Mouse (Mus musculus): ENCODE data around the gene Epha3. TPM values are rescaled to one million over a fixed set of nuclear protein-coding genes. Genes with fewer than 3 reads are reported as not detected.

Gene Epha3
- polyA plus RNA-seq, 1 experiment, result not detected

DNA sequence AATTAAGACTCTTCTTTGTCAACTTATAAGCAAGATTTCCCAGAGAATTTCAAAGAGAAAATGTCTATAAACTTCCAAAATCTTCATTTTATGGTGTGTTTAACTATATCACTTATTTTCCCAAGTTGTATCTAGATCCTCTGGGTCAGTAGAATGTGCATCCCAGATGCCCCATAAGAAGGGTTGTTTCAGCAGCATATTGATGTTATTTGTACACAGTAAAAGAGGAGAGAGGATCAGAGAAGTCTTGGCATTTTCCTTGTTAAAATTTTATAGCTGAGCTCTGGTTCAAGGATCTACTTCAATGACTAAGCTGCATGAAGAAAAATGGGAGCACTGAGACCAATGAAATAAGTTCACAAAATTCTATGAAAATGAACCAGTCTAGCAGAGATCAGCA is 324.5 kb downstream of the Epha3 start:
- H3K36me3 ChIP-seq (replicated peaks; ENCODE audit: low read length), result no peaks in the 10 kb centered on the region
- TF ChIP-seq GATA1 (IDR thresholded peaks at IDR 0.05; ENCODE audit: borderline replicate concordance, low read length) (no peak), FLI1 (IDR thresholded peaks at IDR 0.05; ENCODE audit: low read length) (no peak)

DNA sequence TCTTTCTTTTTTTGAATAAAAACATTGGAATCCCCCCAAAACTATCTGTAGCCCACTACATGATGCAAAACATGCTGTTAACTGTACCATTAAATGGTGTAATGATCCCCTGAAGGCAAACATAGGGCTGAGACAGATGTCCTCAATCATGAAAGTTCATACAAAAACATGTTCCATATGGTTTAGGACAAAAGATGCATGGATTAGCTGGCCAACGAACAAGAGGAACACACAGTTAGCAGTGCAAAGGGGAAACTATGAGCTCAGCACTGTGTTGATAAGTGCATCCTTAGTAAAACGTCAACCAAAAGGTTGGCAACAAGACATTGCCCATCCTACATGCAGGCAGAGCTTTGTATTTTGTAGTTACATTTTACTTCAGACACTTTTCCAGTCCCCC is 335.2 kb downstream of the Epha3 start:
- no peaks in the 10 kb centered on the region for H3K36me3 ChIP-seq (replicated peaks; ENCODE audit: low read length)
- peaks cover 9% of the 10 kb centered on the region for H3K9me3 ChIP-seq
- H3K4me1 ChIP-seq, result no peaks in the 10 kb centered on the region
- H3K4me3 ChIP-seq (replicated peaks), result no peak overlapping the region
- H3K27me3 ChIP-seq (replicated peaks), result no peaks in the 10 kb centered on the region
- TF ChIP-seq FLI1 (IDR thresholded peaks at IDR 0.05; ENCODE audit: low read length) (no peak), GATA1 (IDR thresholded peaks at IDR 0.05; ENCODE audit: borderline replicate concordance, low read length) (no peak)

More for the DNA sequence above, 324.5 kb downstream of the Epha3 start:
- Histone ChIP-seq H3K4me3 (replicated peaks) (no peak overlapping the region), H3K27me3 (replicated peaks) (no peaks in the 10 kb centered on the region), H3K4me1 (no peaks in the 10 kb centered on the region), H3K9me3 (no peaks in the 10 kb centered on the region)

DNA sequence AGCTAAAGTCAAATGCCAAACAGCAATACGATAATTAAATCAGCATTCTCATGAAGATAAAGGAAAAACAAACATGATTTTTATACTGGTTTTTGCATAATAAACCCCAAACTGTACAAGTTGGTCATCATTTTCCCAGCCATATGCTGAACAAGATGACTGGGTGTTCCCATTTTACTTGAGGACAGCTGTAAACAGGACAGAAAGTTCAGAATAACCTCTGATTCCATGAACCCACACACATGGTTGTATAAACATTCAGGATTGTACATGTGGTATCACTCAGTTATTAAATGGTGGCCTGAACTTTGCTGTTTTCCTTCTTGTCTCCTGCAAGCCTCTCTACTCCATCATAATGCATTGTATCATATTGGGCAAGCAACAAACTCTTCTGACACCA is 346.3 kb downstream of the Epha3 start:
- no peak for TF ChIP-seq GATA1 (IDR thresholded peaks at IDR 0.05; ENCODE audit: borderline replicate concordance, low read length)
- no peak for TF ChIP-seq FLI1 (IDR thresholded peaks at IDR 0.05; ENCODE audit: low read length)

DNA sequence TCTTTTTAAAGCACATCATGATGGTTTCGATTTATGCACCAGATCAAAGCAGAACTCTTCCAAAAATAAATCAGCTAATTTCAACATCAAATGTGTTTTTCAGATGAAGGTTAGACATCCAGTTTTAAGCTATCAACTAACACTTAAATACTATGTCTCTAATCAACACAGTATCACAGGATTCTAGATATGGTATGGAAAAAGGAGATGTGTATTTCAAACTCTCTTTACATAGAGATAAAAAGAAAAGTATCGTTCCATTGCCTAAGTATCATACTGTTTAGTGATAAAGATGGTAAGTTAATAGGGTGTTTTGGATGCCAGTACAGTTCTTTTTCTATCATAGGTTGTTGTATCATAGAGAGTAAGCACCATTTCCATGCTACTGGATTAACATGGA is 353.9 kb downstream of the Epha3 start:
- TF ChIP-seq FLI1 (IDR thresholded peaks at IDR 0.05; ENCODE audit: low read length) (no peak), GATA1 (IDR thresholded peaks at IDR 0.05; ENCODE audit: borderline replicate concordance, low read length) (no peak)
- Histone ChIP-seq H3K36me3 (replicated peaks; ENCODE audit: low read length) (no peaks in the 10 kb centered on the region), H3K4me1 (no peaks in the 10 kb centered on the region), H3K4me3 (replicated peaks) (no peak overlapping the region), H3K9me3 (no peaks in the 10 kb centered on the region), H3K27me3 (replicated peaks) (no peaks in the 10 kb centered on the region)

More for the DNA sequence above, 346.3 kb downstream of the Epha3 start:
- H3K27me3 ChIP-seq (replicated peaks), result no peaks in the 10 kb centered on the region
- no peak overlapping the region for H3K4me3 ChIP-seq (replicated peaks)
- H3K9me3 ChIP-seq, result no peaks in the 10 kb centered on the region
- H3K4me1 ChIP-seq, result no peaks in the 10 kb centered on the region
- H3K36me3 ChIP-seq (replicated peaks; ENCODE audit: low read length), result no peaks in the 10 kb centered on the region

DNA sequence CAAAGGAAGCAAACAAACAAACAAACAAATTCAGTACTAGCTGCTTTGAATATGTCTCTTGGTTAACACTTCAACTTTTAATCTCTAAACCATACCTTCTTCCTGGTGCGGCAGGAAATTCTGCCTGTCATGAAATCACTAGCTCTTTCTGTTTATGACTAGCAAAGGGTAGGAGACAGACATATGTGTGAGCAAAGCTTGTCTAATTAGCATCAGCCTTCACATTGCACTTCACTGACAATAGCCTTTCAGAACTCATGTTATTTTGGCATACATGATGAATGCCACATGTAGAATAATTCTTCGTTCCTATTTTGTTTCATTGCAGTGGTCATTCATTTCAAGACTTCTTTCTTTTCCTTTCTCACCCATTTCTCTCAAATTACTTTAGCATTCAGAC is 357.5 kb downstream of the Epha3 start:
- H3K27me3 ChIP-seq (replicated peaks), result no peaks in the 10 kb centered on the region
- TF ChIP-seq FLI1 (IDR thresholded peaks at IDR 0.05; ENCODE audit: low read length) (no peak), GATA1 (IDR thresholded peaks at IDR 0.05; ENCODE audit: borderline replicate concordance, low read length) (no peak)
- H3K4me1 ChIP-seq, result no peaks in the 10 kb centered on the region
- H3K4me3 ChIP-seq (replicated peaks), result no peak overlapping the region
- 0 out of 2 replicates have a peak, but pooled peaks cover 7% of the 10 kb centered on the region for H3K9me3 ChIP-seq
- no peaks in the 10 kb centered on the region for H3K36me3 ChIP-seq (replicated peaks; ENCODE audit: low read length)

DNA sequence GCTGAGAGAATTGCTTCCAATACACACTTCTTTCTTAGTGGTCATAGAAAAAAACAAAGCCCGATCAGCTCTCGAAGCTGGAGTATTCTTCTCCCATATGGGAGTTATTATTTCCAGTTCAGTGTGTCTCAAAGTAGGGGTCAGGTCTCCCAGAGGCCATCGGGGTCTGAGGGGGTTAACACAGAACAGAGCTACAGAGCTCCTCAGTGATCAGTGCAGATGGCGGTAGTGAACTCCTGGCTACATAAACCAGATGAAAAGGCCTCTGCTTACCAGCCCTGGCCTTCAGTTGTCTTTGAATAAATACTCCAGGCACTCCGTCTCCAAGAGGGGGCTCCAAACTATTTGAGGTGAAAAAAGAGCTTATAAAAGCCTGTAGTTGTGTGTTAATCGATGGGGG is 362.5 kb downstream of the Epha3 start:
- Histone ChIP-seq H3K9me3 (peaks cover 11% of the 10 kb centered on the region; the same call in 1 of the 2 replicates), H3K27me3 (replicated peaks) (no peaks in the 10 kb centered on the region), H3K36me3 (replicated peaks; ENCODE audit: low read length) (no peaks in the 10 kb centered on the region), H3K4me3 (replicated peaks) (no peak overlapping the region), H3K4me1 (no peaks in the 10 kb centered on the region)
- TF ChIP-seq FLI1 (IDR thresholded peaks at IDR 0.05; ENCODE audit: low read length) (no peak), GATA1 (IDR thresholded peaks at IDR 0.05; ENCODE audit: borderline replicate concordance, low read length) (no peak)

DNA sequence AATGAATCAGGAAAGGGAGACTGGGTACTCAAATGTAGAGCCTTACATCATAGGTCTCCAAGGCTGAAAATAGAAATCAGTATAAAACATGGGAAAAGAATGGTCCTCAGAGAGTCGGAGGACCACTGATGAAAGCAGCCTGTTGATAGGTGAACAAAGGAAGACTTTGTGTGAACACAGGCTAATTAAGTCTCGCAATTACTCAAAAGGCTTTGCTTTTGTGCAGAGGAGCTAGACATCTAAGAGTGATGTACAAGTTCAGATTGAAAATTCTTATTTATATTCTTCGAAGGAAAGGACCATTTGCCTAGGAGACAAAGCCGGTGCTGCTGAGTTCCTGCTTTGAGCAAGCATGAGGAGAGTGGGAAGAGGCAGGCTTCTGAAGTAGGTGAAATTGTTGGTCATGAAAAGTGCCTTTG is 363.0 kb downstream of the Epha3 start:
- TF ChIP-seq FLI1 (IDR thresholded peaks at IDR 0.05; ENCODE audit: low read length) (no peak), GATA1 (IDR thresholded peaks at IDR 0.05; ENCODE audit: borderline replicate concordance, low read length) (no peak)
- no peaks in the 10 kb centered on the region for H3K27me3 ChIP-seq (replicated peaks)
- no peak overlapping the region for H3K4me3 ChIP-seq (replicated peaks)
- peaks cover 11% of the 10 kb centered on the region; the same call in 1 of the 2 replicates for H3K9me3 ChIP-seq
- no peaks in the 10 kb centered on the region for H3K36me3 ChIP-seq (replicated peaks; ENCODE audit: low read length)
- no peaks in the 10 kb centered on the region for H3K4me1 ChIP-seq
